Mouse (Mus musculus): Measurements from ENCODE around the gene Adamts2. TPM values are rescaled to one million over a fixed set of nuclear protein-coding genes. Genes with fewer than 3 reads are reported as not detected.

The Adamts2 gene
- total and polyA plus RNA-seq, 2 experiments from 2014 or later, result 8.7 to 19.4 TPM

DNA sequence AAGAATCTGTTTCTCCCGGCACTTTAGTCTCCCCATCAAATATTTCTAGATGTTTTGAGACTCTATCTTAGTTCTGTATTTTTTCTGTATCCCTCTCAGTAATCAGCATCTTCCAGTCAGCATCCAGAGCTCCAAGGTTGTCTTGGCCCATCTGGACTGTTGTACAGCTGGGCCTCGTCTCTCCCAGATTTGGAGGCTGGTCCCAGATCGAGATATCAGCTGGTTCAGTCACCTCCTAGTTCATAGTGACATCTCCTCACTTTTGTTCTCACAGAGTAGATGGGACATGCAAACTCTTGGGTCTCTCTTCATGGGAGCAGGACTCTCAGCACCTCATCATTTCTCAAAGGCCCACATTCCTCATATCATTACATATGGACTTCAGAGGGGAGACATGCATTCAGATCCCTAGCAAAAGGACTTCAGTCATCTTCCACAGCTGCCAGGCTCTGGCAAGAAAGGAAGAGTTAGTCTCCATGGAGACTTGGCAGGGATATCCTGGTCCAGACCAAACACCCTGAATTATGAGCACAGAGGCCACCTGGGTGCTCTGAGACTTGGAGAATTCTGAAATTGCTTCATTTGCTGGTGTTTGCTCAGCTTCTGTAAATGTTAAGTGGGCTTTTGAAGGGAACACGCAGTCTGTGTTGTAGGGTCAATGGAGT, 46.4 kb downstream of the Adamts2 start:
- no peak overlapping the region for H3K27ac ChIP-seq (ENCODE audit: low read depth)
- H3K4me3 ChIP-seq (ENCODE audit: low read depth, low read length), result no peak overlapping the region
- H3K4me2 ChIP-seq (ENCODE audit: low read depth, low read length), result no peak overlapping the region
- ATAC-seq (ENCODE audit: insufficient read depth, low read depth) (no peak), DNase-seq (ENCODE audit: low spot score) (no peak)
- H3K36me3 ChIP-seq (replicated peaks; ENCODE audit: control insufficient read depth, insufficient read depth, low read length), result no peaks in the 10 kb centered on the region
- peaks cover 5% of the 10 kb centered on the region; the same call in 1 of the 2 replicates for H3K9me3 ChIP-seq (replicated peaks; ENCODE audit: control insufficient read depth, low read length)
- WGBS, result 78% methylated on average over 4 of the region's 4 CpGs
- H3K4me1 ChIP-seq (ENCODE audit: control insufficient read depth, insufficient read depth), result no peaks in the 10 kb centered on the region; the same call in 1 of the 2 replicates
- H3K9ac ChIP-seq (replicated peaks; ENCODE audit: low read depth, low read length), result no peak overlapping the region
- no peak for TF ChIP-seq EP300 (IDR thresholded peaks at IDR 0.05; ENCODE audit: low read depth)
- TF ChIP-seq CTCF (IDR thresholded peaks at IDR 0.05; ENCODE audit: low read depth), result no peak
- H3K27me3 ChIP-seq (ENCODE audit: control insufficient read depth, insufficient read depth, low read length), result no peaks in the 10 kb centered on the region

DNA sequence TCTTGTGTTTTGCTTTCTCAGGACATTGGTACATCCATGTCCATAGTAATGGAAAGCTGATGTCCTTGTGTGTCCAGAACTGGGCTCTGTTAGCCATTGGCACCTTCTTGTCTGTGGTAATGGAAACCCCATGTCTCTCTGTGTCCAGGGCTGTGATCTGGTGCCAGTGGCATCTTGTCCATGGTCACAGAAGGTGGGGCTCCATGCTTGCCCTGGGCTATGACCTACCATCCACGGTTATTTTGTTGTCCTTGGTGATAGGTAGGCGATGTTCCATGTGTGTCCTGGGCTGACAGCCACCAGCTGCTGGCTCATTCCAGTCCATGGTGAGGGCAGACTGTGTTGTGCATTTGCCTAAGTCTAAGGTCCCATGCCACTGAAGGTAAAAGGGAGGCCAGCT, 48.2 kb downstream of the Adamts2 start:
- ATAC-seq (ENCODE audit: insufficient read depth, low read depth) (no peak), DNase-seq (ENCODE audit: low spot score) (no peak)
- H3K9me3 ChIP-seq (replicated peaks; ENCODE audit: control insufficient read depth, low read length), result peaks cover 5% of the 10 kb centered on the region; the same call in 1 of the 2 replicates
- H3K4me2 ChIP-seq (ENCODE audit: low read depth, low read length), result no peak overlapping the region
- H3K27ac ChIP-seq (ENCODE audit: low read depth), result no peak overlapping the region
- H3K4me1 ChIP-seq (ENCODE audit: control insufficient read depth, insufficient read depth), result peaks cover 11% of the 10 kb centered on the region
- no peak overlapping the region for H3K4me3 ChIP-seq (ENCODE audit: low read depth, low read length)
- H3K27me3 ChIP-seq (ENCODE audit: control insufficient read depth, insufficient read depth, low read length), result no peaks in the 10 kb centered on the region
- TF ChIP-seq CTCF (IDR thresholded peaks at IDR 0.05; ENCODE audit: low read depth) (no peak), EP300 (IDR thresholded peaks at IDR 0.05; ENCODE audit: low read depth) (no peak)
- H3K9ac ChIP-seq (replicated peaks; ENCODE audit: low read depth, low read length), result no peak overlapping the region
- no peaks in the 10 kb centered on the region for H3K36me3 ChIP-seq (replicated peaks; ENCODE audit: control insufficient read depth, insufficient read depth, low read length)
- WGBS, result 75% methylated on average over 2 of the region's 2 CpGs

DNA sequence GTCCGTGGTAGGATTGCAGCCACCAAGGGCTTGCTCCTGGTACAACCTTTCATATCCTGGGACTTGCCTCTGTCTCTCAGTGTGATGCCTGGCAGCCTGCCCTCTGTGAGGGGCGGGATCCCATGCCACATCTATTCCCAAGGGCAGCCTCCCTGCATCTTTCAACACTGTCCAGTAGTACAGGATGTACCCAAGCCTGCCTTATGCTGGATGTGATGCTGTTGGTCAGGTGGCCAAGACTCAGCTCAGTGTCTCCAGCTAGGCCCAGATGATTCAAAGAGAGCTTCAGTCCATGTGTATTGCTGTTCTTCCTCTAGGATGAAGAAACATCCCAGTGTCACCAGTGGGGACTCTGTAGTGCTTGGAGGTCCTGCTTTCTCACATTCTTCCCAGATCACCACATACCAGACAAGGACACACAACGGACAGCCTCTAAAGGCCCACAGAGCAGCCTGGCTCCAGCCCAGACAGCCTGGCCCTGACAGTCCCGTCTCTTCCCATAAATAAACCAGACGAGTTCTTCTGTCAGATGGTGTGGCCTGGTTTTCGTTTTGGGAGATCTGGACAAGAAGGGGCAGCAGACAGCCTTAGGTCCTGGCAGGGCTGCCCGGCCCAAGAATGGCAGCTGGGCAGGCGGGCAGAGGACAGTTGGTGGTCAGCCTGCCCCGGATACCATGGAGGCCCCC, 52.0 kb downstream of the Adamts2 start:
- no peak for TF ChIP-seq CTCF (IDR thresholded peaks at IDR 0.05; ENCODE audit: low read depth)
- peak; percentile 66; the same call in 1 of the 2 replicates for TF ChIP-seq EP300 (IDR thresholded peaks at IDR 0.05; ENCODE audit: low read depth)
- WGBS, result 30% methylated on average over 9 of the region's 9 CpGs
- DNase-seq (ENCODE audit: low spot score), result peak; percentile 43
- Histone ChIP-seq H3K27ac (ENCODE audit: low read depth) (peak overlapping the region; percentile 81), H3K36me3 (replicated peaks; ENCODE audit: control insufficient read depth, insufficient read depth, low read length) (no peaks in the 10 kb centered on the region), H3K4me2 (ENCODE audit: low read depth, low read length) (no peak overlapping the region), H3K4me3 (ENCODE audit: low read depth, low read length) (no peak overlapping the region), H3K9me3 (replicated peaks; ENCODE audit: control insufficient read depth, low read length) (no peaks in the 10 kb centered on the region), H3K9ac (replicated peaks; ENCODE audit: low read depth, low read length) (no peak overlapping the region), H3K27me3 (ENCODE audit: control insufficient read depth, insufficient read depth, low read length) (no peaks in the 10 kb centered on the region), H3K4me1 (ENCODE audit: control insufficient read depth, insufficient read depth) (peaks cover 11% of the 10 kb centered on the region)
- ATAC-seq (ENCODE audit: insufficient read depth, low read depth), result peak; percentile 82

DNA sequence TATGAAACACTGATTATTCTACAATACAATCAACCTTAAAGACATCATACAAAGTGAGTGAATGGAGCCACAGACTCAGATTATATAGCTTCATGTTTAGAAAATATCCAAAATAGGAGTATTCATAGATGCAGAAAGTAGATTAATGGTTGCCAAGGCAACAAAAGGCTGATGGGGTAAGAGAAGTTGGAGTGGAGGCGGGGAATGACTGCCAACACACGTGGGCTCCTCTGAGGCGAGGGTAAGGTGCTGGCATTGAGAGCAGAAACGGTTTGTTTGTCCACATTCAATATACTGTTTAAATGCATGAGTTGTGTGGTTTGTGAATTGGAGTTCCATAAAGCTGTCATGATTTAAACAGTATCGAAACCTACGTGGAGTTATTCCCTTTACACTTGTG, 56.9 kb downstream of the Adamts2 start:
- H3K9ac ChIP-seq (replicated peaks; ENCODE audit: low read depth, low read length), result no peak overlapping the region
- H3K27me3 ChIP-seq (ENCODE audit: control insufficient read depth, insufficient read depth, low read length), result no peaks in the 10 kb centered on the region
- no peak overlapping the region for H3K4me2 ChIP-seq (ENCODE audit: low read depth, low read length)
- ATAC-seq (ENCODE audit: insufficient read depth, low read depth), result no peak
- H3K27ac ChIP-seq (ENCODE audit: low read depth), result no peak overlapping the region
- H3K9me3 ChIP-seq (replicated peaks; ENCODE audit: control insufficient read depth, low read length), result no peaks in the 10 kb centered on the region
- TF ChIP-seq EP300 (IDR thresholded peaks at IDR 0.05; ENCODE audit: low read depth) (no peak), CTCF (IDR thresholded peaks at IDR 0.05; ENCODE audit: low read depth) (no peak)
- no peak for DNase-seq (ENCODE audit: low spot score)
- peaks cover 9% of the 10 kb centered on the region for H3K4me1 ChIP-seq (ENCODE audit: control insufficient read depth, insufficient read depth)
- H3K36me3 ChIP-seq (replicated peaks; ENCODE audit: control insufficient read depth, insufficient read depth, low read length), result no peaks in the 10 kb centered on the region
- 86% methylated on average over 6 of the region's 6 CpGs for WGBS
- no peak overlapping the region for H3K4me3 ChIP-seq (ENCODE audit: low read depth, low read length)

DNA sequence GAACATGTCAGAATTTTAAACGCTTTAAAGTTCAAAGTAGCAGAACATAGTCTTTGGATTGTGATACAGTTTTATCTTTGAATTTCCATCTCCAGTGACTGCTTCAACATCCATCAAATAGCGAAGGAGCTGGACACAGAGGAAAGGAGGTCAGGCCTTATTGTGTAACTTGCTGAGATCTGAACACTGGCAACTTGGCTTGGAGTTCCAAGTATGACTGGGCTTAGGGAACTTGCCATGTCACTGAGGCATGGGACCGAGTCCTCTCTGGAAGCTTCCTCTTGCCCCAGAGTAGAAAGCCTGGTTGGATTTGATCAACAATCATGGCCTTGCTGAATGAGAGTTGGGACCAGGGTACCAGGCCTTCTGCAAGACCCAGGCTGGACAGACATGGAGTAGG, 60.3 kb downstream of the Adamts2 start:
- no peak for DNase-seq (ENCODE audit: low spot score)
- H3K36me3 ChIP-seq (replicated peaks; ENCODE audit: control insufficient read depth, insufficient read depth, low read length), result no peaks in the 10 kb centered on the region
- no peak for ATAC-seq (ENCODE audit: insufficient read depth, low read depth)
- no peaks in the 10 kb centered on the region for H3K27me3 ChIP-seq (ENCODE audit: control insufficient read depth, insufficient read depth, low read length)
- H3K4me3 ChIP-seq (ENCODE audit: low read depth, low read length), result no peak overlapping the region
- 86% methylated on average over 3 of the region's 3 CpGs for WGBS
- H3K9ac ChIP-seq (replicated peaks; ENCODE audit: low read depth, low read length), result no peak overlapping the region
- TF ChIP-seq EP300 (IDR thresholded peaks at IDR 0.05; ENCODE audit: low read depth) (no peak), CTCF (IDR thresholded peaks at IDR 0.05; ENCODE audit: low read depth) (no peak)
- H3K4me2 ChIP-seq (ENCODE audit: low read depth, low read length), result no peak overlapping the region
- H3K4me1 ChIP-seq (ENCODE audit: control insufficient read depth, insufficient read depth), result no peaks in the 10 kb centered on the region
- no peaks in the 10 kb centered on the region for H3K9me3 ChIP-seq (replicated peaks; ENCODE audit: control insufficient read depth, low read length)
- no peak overlapping the region for H3K27ac ChIP-seq (ENCODE audit: low read depth)

Data from heart, postnatal 0 days (tissue).